Mouse (Mus musculus): ENCODE measurements at regions not wholly inside any gene's neighbourhood (a gene's known extent, or its start where the extent isn't known, plus 50 kb on each side); places are given as distances from the start of the nearest gene placed in this dataset.

- TF ChIP-seq POLR2A (IDR thresholded peaks at IDR 0.05; ENCODE audit: control insufficient read depth in 1 of 2, insufficient read depth in 1 of 2, low read depth in 1 of 2, low read length in 2 of 2, poor library complexity in 1 of 2) (no peak), TAL1 (IDR thresholded peaks at IDR 0.05; ENCODE audit: low read length) (no peak)
Observed at GRCm38 (mm10) chr17:27363911-27364310, 157.3 kb downstream of the Grm4 start.
